In genomic region chr8:110010868-110011267, GRCm38 (mm10) we compare ENCODE assay signal across 9 mouse cellular contexts. TPM values are rescaled to one million over a fixed set of nuclear protein-coding genes. Genes with fewer than 3 reads are reported as not detected.
DNase-seq lines count a peak whose midpoint lies in the region; ATAC-seq and TF ChIP-seq lines count a peak whose summit lies in the region.
"Had no signal": no experiment of that assay in that cellular context is flagged by ENCODE, and none has a peak within 500 bp of the region (broad histone marks: within the 10 kb centered on the region; RNA-seq: fewer than 3 reads in every experiment).

No protein-coding gene starts in this region.

- H3K9me3 ChIP-seq in liver, embryonic 11.5 days (ENCODE audit: control insufficient read depth, low read length), result no peaks in the 10 kb centered on the region
- no peaks in the 10 kb centered on the region for H3K9me3 ChIP-seq in limb, embryonic 11.5 days (ENCODE audit: control insufficient read depth, low read length)
- H3K9me3 ChIP-seq: midbrain, embryonic 12.5 days had no signal

- H3K27me3 ChIP-seq in liver, adult 2 months (ENCODE audit: control insufficient read depth, insufficient read depth, low read length), result no peaks in the 10 kb centered on the region
- H3K27me3 ChIP-seq in liver, embryonic 11.5 days (replicated peaks; ENCODE audit: control insufficient read depth, insufficient read depth, low read length), result no peaks in the 10 kb centered on the region
- no peaks in the 10 kb centered on the region for H3K27me3 ChIP-seq in limb, embryonic 11.5 days (ENCODE audit: control insufficient read depth, insufficient read depth, low read length)
- H3K27me3 ChIP-seq in small intestine, adult 2 months (ENCODE audit: control insufficient read depth, insufficient read depth, low read length), result no peaks in the 10 kb centered on the region

- no peak overlapping the region for H3K9ac ChIP-seq in liver, adult 2 months (ENCODE audit: low read depth, low read length)
- H3K9ac ChIP-seq in liver, embryonic 11.5 days (ENCODE audit: low read depth, low read length), result no peak overlapping the region
- H3K9ac ChIP-seq in limb, embryonic 11.5 days (ENCODE audit: low read length), result no peak overlapping the region
- H3K9ac ChIP-seq: midbrain, embryonic 12.5 days had no signal

- TF ChIP-seq POLR2A in liver, adult 2 months (IDR thresholded peaks at IDR 0.05; ENCODE audit: extremely low read depth, insufficient read depth, low read length), result no peak
- no peak for TF ChIP-seq POLR2A in small intestine, adult 2 months (IDR thresholded peaks at IDR 0.05; ENCODE audit: low read depth, low read length)

- ATAC-seq in cerebellum, adult (ENCODE audit: insufficient number of reproducible peaks, low FRiP score, low TSS enrichment), result no peak
- ATAC-seq in liver, embryonic 11.5 days (replicated peaks; ENCODE audit: low FRiP score), result no peak
- ATAC-seq in limb, embryonic 11.5 days (ENCODE audit: insufficient number of reproducible peaks, low FRiP score, low TSS enrichment, low read depth), result no peak

- H3K27ac ChIP-seq in liver, adult 2 months (replicated peaks; ENCODE audit: insufficient read depth, low read depth, low read length), result no peak overlapping the region
- H3K27ac ChIP-seq in liver, embryonic 11.5 days (ENCODE audit: low read depth, low read length), result no peak overlapping the region
- H3K27ac ChIP-seq in limb, embryonic 11.5 days (replicated peaks; ENCODE audit: low read depth, low read length), result no peak overlapping the region
- no peak overlapping the region for H3K27ac ChIP-seq in small intestine, adult 2 months (ENCODE audit: insufficient read depth, low read depth, low read length)
- H3K27ac ChIP-seq: midbrain, embryonic 12.5 days had no signal

- no peak overlapping the region for H3K4me2 ChIP-seq in liver, embryonic 11.5 days
- H3K4me2 ChIP-seq in limb, embryonic 11.5 days (ENCODE audit: low read depth, severe bottlenecking), result no peak overlapping the region
- H3K4me2 ChIP-seq: midbrain, embryonic 12.5 days had no signal

- DNase-seq in cerebellum, adult 11 months, result peak; percentile 8
- DNase-seq in liver, adult 2 months (ENCODE audit: extremely low read depth, low read depth, low spot score), result peak; percentile 50
- no peak for DNase-seq in liver, embryonic 11.5 days (ENCODE audit: low spot score)
- peak; percentile 45 for DNase-seq in adrenal gland, adult 2 months
- DNase-seq in embryo, embryonic 11 days, result peak; percentile 54
- DNase-seq in limb, embryonic 11.5 days (ENCODE audit: low spot score), result peak; percentile 67

- peak; percentile 73 for TF ChIP-seq CTCF in liver, adult 2 months (IDR thresholded peaks at IDR 0.05; ENCODE audit: low read depth, low read length)
- TF ChIP-seq CTCF in small intestine, adult 2 months (IDR thresholded peaks at IDR 0.05; ENCODE audit: extremely low read depth, insufficient read length, insufficient replicate concordance, low read depth, low read length), result peak; percentile 53; the same call in 1 of the 2 replicates

- no peaks in the 10 kb centered on the region for H3K79me2 ChIP-seq in liver, adult 2 months (ENCODE audit: control insufficient read depth, insufficient read depth, low read length)

- H3K4me1 ChIP-seq in liver, adult 2 months (ENCODE audit: control insufficient read depth, insufficient read depth, low read length), result no peaks in the 10 kb centered on the region
- H3K4me1 ChIP-seq in liver, embryonic 11.5 days (replicated peaks; ENCODE audit: control insufficient read depth, insufficient read depth, low read length), result no peaks in the 10 kb centered on the region
- no peaks in the 10 kb centered on the region for H3K4me1 ChIP-seq in limb, embryonic 11.5 days (ENCODE audit: control insufficient read depth, insufficient read depth, low read length)
- peaks cover 7% of the 10 kb centered on the region for H3K4me1 ChIP-seq in small intestine, adult 2 months (ENCODE audit: control insufficient read depth, insufficient read depth, insufficient read length, low read length)

- H3K36me3 ChIP-seq in liver, adult 2 months (ENCODE audit: control insufficient read depth, insufficient read depth, low read length), result no peaks in the 10 kb centered on the region
- H3K36me3 ChIP-seq in liver, embryonic 11.5 days (ENCODE audit: control insufficient read depth, insufficient read depth, low read length), result no peaks in the 10 kb centered on the region
- no peaks in the 10 kb centered on the region for H3K36me3 ChIP-seq in limb, embryonic 11.5 days (ENCODE audit: control insufficient read depth, insufficient read depth, low read length)
- H3K36me3 ChIP-seq in small intestine, adult 2 months (ENCODE audit: control insufficient read depth, insufficient read depth, low read length), result no peaks in the 10 kb centered on the region
- H3K36me3 ChIP-seq: midbrain, embryonic 12.5 days had no signal

- 27% methylated on average over 5 of the region's 5 CpGs for WGBS in liver, adult 2 months
- 31% methylated on average over 5 of the region's 5 CpGs for WGBS in liver, embryonic 11.5 days
- 38% methylated on average over 5 of the region's 5 CpGs for WGBS in limb, embryonic 11.5 days
- 32% methylated on average over 5 of the region's 5 CpGs for WGBS in small intestine, adult 2 months

- H3K4me3 ChIP-seq in liver, adult 2 months (ENCODE audit: insufficient read depth, low read depth, low read length), result no peak overlapping the region; the same call in 1 of the 2 replicates
- H3K4me3 ChIP-seq in liver, embryonic 11.5 days (ENCODE audit: low read depth, low read length), result no peak overlapping the region
- H3K4me3 ChIP-seq in limb, embryonic 11.5 days (ENCODE audit: low read depth, low read length), result no peak overlapping the region
- no peak overlapping the region for H3K4me3 ChIP-seq in small intestine, adult 2 months (ENCODE audit: low read depth, low read length)
- H3K4me3 ChIP-seq: midbrain, embryonic 12.5 days had no signal

RNA-seq across cellular contexts. Expression of gene Tat, which starts 20.6 kb away (rescaled TPM):
- 815 and 1,088 TPM in 2 replicates for total RNA-seq in liver, adult 2 months (2014; rRNA removed)
- polyA plus RNA-seq in liver, adult 2 months (2012; rRNA removed), result 868 and 1,411 TPM in 2 replicates
- polyA plus RNA-seq in liver, embryonic 11.5 days (2014; fragmentation: Nextera tagmentation; extraction: Ambion mirVana), result 0.22 TPM in 1 of 2 replicates, not detected in the other
- total RNA-seq in adrenal gland, adult 2 months (2021), result 1 to 10 TPM in 1 of 2 experiments, under 1 TPM in 1; 0.24 to 5.9 TPM
- polyA plus RNA-seq in adrenal gland, adult 2 months (2012; rRNA removed), result 0.56 TPM in 1 of 2 replicates, not detected in the other
- not detected in 2 replicates for polyA plus RNA-seq in limb, embryonic 11.5 days (2014; fragmentation: Nextera tagmentation; extraction: Ambion mirVana)
- 0.13 TPM in 1 of 2 replicates, not detected in the other for polyA plus RNA-seq in small intestine, adult 2 months (2012; rRNA removed)
- polyA plus RNA-seq: midbrain, embryonic 12.5 days had no signal

RNA-seq across cellular contexts. Expression of gene Chst4, which starts 28.7 kb away (rescaled TPM):
- total RNA-seq in liver, adult 2 months (2014; rRNA removed), result 0.18 and 0.20 TPM in 2 replicates
- 0.22 and 0.39 TPM in 2 replicates for polyA plus RNA-seq in liver, adult 2 months (2012; rRNA removed)
- polyA plus RNA-seq in liver, embryonic 11.5 days (2014; fragmentation: Nextera tagmentation; extraction: Ambion mirVana), result not detected in 2 replicates
- total RNA-seq in adrenal gland, adult 2 months (2021), result 1 to 10 TPM; 2.7 to 3.5 TPM
- 2.3 and 3.0 TPM in 2 replicates for polyA plus RNA-seq in adrenal gland, adult 2 months (2012; rRNA removed)
- not detected in 2 replicates for polyA plus RNA-seq in limb, embryonic 11.5 days (2014; fragmentation: Nextera tagmentation; extraction: Ambion mirVana)
- 25.9 and 27.1 TPM in 2 replicates for polyA plus RNA-seq in small intestine, adult 2 months (2012; rRNA removed)
- polyA plus RNA-seq: midbrain, embryonic 12.5 days had no signal

RNA-seq across cellular contexts. Expression of gene Marveld3, which starts 48.9 kb away (rescaled TPM):
- total RNA-seq in liver, adult 2 months (2014; rRNA removed), result 0.37 and 0.81 TPM in 2 replicates
- polyA plus RNA-seq in liver, adult 2 months (2012; rRNA removed), result 0.23 and 0.70 TPM in 2 replicates
- polyA plus RNA-seq in liver, embryonic 11.5 days (2014; fragmentation: Nextera tagmentation; extraction: Ambion mirVana), result 0.15 and 0.17 TPM in 2 replicates
- total RNA-seq in adrenal gland, adult 2 months (2021), result under 1 TPM in 1 of 2 experiments, not detected in 1; 0.28 TPM
- polyA plus RNA-seq in adrenal gland, adult 2 months (2012; rRNA removed), result not detected in 2 replicates
- 0.24 and 0.27 TPM in 2 replicates for polyA plus RNA-seq in limb, embryonic 11.5 days (2014; fragmentation: Nextera tagmentation; extraction: Ambion mirVana)
- polyA plus RNA-seq in small intestine, adult 2 months (2012; rRNA removed), result 26.5 and 48.7 TPM in 2 replicates

Comparison
In these comparisons a context has a peak if more than half of its experiments do, and no peak if none do; other contexts are left out.
1. RNA of gene Tat, which starts 20.6 kb away (polyA plus RNA-seq): 868 to 1,411 TPM in liver, adult 2 months; 0.56 TPM in adrenal gland, adult 2 months, 0.22 TPM in liver, embryonic 11.5 days, 0.13 TPM in small intestine, adult 2 months and not detected in limb, embryonic 11.5 days; every median in the first group is over 100 times any median in the second.
2. RNA of gene Marveld3, which starts 48.9 kb away (polyA plus RNA-seq): 26.5 to 48.7 TPM in small intestine, adult 2 months; 0.24 to 0.27 TPM in limb, embryonic 11.5 days, 0.23 to 0.70 TPM in liver, adult 2 months, 0.15 to 0.17 TPM in liver, embryonic 11.5 days and not detected in adrenal gland, adult 2 months; every median in the first group is over 10 times any median in the second.